Mouse (Mus musculus) megakaryocyte, embryonic 14.5 days (primary cell): ENCODE measurements around the gene Ctsd.

Source experiments
- FLI1 ChIP-seq: IDR thresholded peaks from 2 replicates; pipeline ENCODE4 v1.6.1; 2012; ENCODE audit warnings: low read length, inconsistent platforms, mixed read lengths
- GATA1 ChIP-seq: IDR thresholded peaks from 3 replicates; pipeline ENCODE4 v1.6.1; 2012; ENCODE audit warnings: mixed read lengths, low read length, inconsistent platforms, borderline replicate concordance

DNA sequence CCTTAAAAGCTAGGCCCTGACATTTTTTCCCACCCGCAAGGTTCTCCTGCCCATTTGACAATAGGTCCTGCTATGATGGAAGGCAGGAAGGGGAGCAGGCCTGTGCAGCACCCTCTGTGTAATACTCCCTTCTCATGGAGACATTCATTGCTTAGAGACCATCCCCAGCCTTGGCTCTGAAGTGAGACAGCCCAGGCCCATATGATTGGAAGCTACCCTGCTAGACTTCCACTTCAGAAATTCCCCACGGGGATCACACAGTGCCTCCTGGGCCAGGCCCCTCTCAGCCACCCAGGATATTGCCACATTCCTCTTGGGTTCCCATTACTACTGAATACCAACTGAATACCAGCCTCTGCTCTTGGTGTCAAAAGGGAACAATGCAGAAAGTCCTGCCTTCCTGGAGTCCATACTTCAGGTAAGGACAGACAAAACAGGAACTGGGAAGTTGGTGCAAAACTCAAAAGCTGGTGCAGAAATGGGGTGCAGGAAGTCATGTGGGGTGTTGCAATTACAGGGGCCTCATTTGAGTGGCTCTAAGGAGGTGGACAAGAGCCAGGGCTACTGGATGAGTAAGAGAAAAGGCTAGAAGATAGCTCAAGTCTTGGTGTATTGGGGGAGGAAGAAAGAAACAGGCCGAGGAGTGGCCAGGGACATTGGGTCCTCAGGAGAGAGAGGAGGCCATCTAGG is 2.3 kb upstream of the Ctsd start:
- no peak for TF ChIP-seq GATA1
- no peak for TF ChIP-seq FLI1
